Mouse (Mus musculus): Measurements from ENCODE around the gene Olfr902. TPM values are rescaled to one million over a fixed set of nuclear protein-coding genes. Genes with fewer than 3 reads are reported as not detected.

The Olfr902 gene
- polyA plus RNA-seq, 1 experiment from 2014 or later, result not detected

GRCm38 (mm10) chr9:38486785-38487184 lies 39.3 kb downstream of the Olfr902 start, which contains the start of gene Olfr906:
Gene Olfr906 (plus strand): TSS chr9:38487085.
- no peak within 1 kb of the TSS for H3K4me2 ChIP-seq (ENCODE audit: low read depth, low read length, severe bottlenecking)
- H3K9ac ChIP-seq (ENCODE audit: low read length), result no peak within 1 kb of the TSS
- ATAC-seq (replicated peaks; ENCODE audit: low FRiP score), result no peak
- 84% methylated on average over 3 of the region's 3 CpGs for WGBS
- no peaks in the 10 kb centered on the region for H3K27me3 ChIP-seq (ENCODE audit: control insufficient read depth, insufficient read depth, low read length)
- no peak within 1 kb of the TSS for H3K27ac ChIP-seq (ENCODE audit: low read depth, low read length)
- H3K4me1 ChIP-seq (replicated peaks; ENCODE audit: control insufficient read depth, insufficient read depth, low read length), result no peaks in the 10 kb centered on the region
- DNase-seq (ENCODE audit: low spot score), result no peak
- H3K36me3 ChIP-seq (ENCODE audit: control insufficient read depth, insufficient read depth, low read length), result no peaks in the 10 kb centered on the region
- H3K4me3 ChIP-seq (ENCODE audit: low read depth, low read length), result no peak within 1 kb of the TSS
- no peaks in the 10 kb centered on the region for H3K9me3 ChIP-seq (ENCODE audit: control insufficient read depth, low read length)

GRCm38 (mm10) chr9:38495501-38495900 lies 48.0 kb downstream of the Olfr902 start, which contains the start of gene Olfr907:
Gene Olfr907 (plus strand): TSS chr9:38495801.
- Histone ChIP-seq H3K4me2 (ENCODE audit: low read depth, low read length, severe bottlenecking) (no peak within 1 kb of the TSS), H3K4me1 (replicated peaks; ENCODE audit: control insufficient read depth, insufficient read depth, low read length) (no peaks in the 10 kb centered on the region), H3K4me3 (ENCODE audit: low read depth, low read length) (no peak within 1 kb of the TSS), H3K9me3 (ENCODE audit: control insufficient read depth, low read length) (no peaks in the 10 kb centered on the region), H3K9ac (ENCODE audit: low read length) (no peak within 1 kb of the TSS), H3K27ac (ENCODE audit: low read depth, low read length) (no peak within 1 kb of the TSS), H3K27me3 (ENCODE audit: control insufficient read depth, insufficient read depth, low read length) (no peaks in the 10 kb centered on the region), H3K36me3 (ENCODE audit: control insufficient read depth, insufficient read depth, low read length) (no peaks in the 10 kb centered on the region)
- 86% methylated on average over 2 of the region's 2 CpGs for WGBS
- DNase-seq (ENCODE audit: low spot score) (no peak), ATAC-seq (replicated peaks; ENCODE audit: low FRiP score) (no peak)

Other genes with a start within 250 kb of the Olfr902 start
- gene Olfr893, start 239.3 kb upstream of the Olfr902 start, polyA plus RNA-seq (2014; fragmentation: Nextera tagmentation; extraction: Ambion mirVana), result not detected in 2 replicates
- gene Olfr894, start 229.6 kb upstream of the Olfr902 start, polyA plus RNA-seq (2014; fragmentation: Nextera tagmentation; extraction: Ambion mirVana), result not detected in 2 replicates
- gene Olfr143, start 194.9 kb upstream of the Olfr902 start, polyA plus RNA-seq (2014; fragmentation: Nextera tagmentation; extraction: Ambion mirVana), result not detected in 2 replicates
- not detected in 2 replicates for gene Olfr895, start 179.8 kb upstream of the Olfr902 start, polyA plus RNA-seq (2014; fragmentation: Nextera tagmentation; extraction: Ambion mirVana)
- gene Olfr896-ps1, start 156.5 kb upstream of the Olfr902 start, polyA plus RNA-seq (2014; fragmentation: Nextera tagmentation; extraction: Ambion mirVana), result not detected in 2 replicates
- gene Olfr25, start 118.6 kb upstream of the Olfr902 start, polyA plus RNA-seq (2014; fragmentation: Nextera tagmentation; extraction: Ambion mirVana), result not detected in 2 replicates
- not detected in 2 replicates for gene Olfr898, start 99.2 kb upstream of the Olfr902 start, polyA plus RNA-seq (2014; fragmentation: Nextera tagmentation; extraction: Ambion mirVana)
- gene Olfr250, start 80.8 kb upstream of the Olfr902 start, polyA plus RNA-seq (2014; fragmentation: Nextera tagmentation; extraction: Ambion mirVana), result not detected in 2 replicates
- gene Olfr251, start 70.6 kb upstream of the Olfr902 start, polyA plus RNA-seq (2014; fragmentation: Nextera tagmentation; extraction: Ambion mirVana), result not detected in 2 replicates
- gene Olfr147, start 46.0 kb upstream of the Olfr902 start, polyA plus RNA-seq (2014; fragmentation: Nextera tagmentation; extraction: Ambion mirVana), result not detected in 2 replicates
- not detected in 2 replicates for gene Olfr901, start 18.2 kb upstream of the Olfr902 start, polyA plus RNA-seq (2014; fragmentation: Nextera tagmentation; extraction: Ambion mirVana)
- gene Olfr904, start 15.5 kb downstream of the Olfr902 start, polyA plus RNA-seq (2014; fragmentation: Nextera tagmentation; extraction: Ambion mirVana), result not detected in 2 replicates
- gene Olfr905, start 23.5 kb downstream of the Olfr902 start, polyA plus RNA-seq (2014; fragmentation: Nextera tagmentation; extraction: Ambion mirVana), result not detected in 2 replicates
- not detected in 2 replicates for gene Olfr906, start 39.4 kb downstream of the Olfr902 start, polyA plus RNA-seq (2014; fragmentation: Nextera tagmentation; extraction: Ambion mirVana)
- gene Olfr907, start 48.1 kb downstream of the Olfr902 start, polyA plus RNA-seq (2014; fragmentation: Nextera tagmentation; extraction: Ambion mirVana), result not detected in 2 replicates
- gene Olfr911-ps1, start 73.9 kb downstream of the Olfr902 start, polyA plus RNA-seq (2014; fragmentation: Nextera tagmentation; extraction: Ambion mirVana), result not detected in 2 replicates
- gene Olfr910, start 90.2 kb downstream of the Olfr902 start, polyA plus RNA-seq (2014; fragmentation: Nextera tagmentation; extraction: Ambion mirVana), result not detected in 2 replicates
- not detected in 2 replicates for gene Olfr912, start 132.5 kb downstream of the Olfr902 start, polyA plus RNA-seq (2014; fragmentation: Nextera tagmentation; extraction: Ambion mirVana)
- gene Olfr913, start 145.1 kb downstream of the Olfr902 start, polyA plus RNA-seq (2014; fragmentation: Nextera tagmentation; extraction: Ambion mirVana), result not detected in 2 replicates
- gene Olfr914, start 157.4 kb downstream of the Olfr902 start, polyA plus RNA-seq (2014; fragmentation: Nextera tagmentation; extraction: Ambion mirVana), result not detected in 2 replicates
- gene Olfr916, start 212.2 kb downstream of the Olfr902 start, polyA plus RNA-seq (2014; fragmentation: Nextera tagmentation; extraction: Ambion mirVana), result not detected in 2 replicates
- not detected in 2 replicates for gene Olfr917, start 218.2 kb downstream of the Olfr902 start, polyA plus RNA-seq (2014; fragmentation: Nextera tagmentation; extraction: Ambion mirVana)
- gene Olfr918, start 226.9 kb downstream of the Olfr902 start, polyA plus RNA-seq (2014; fragmentation: Nextera tagmentation; extraction: Ambion mirVana), result not detected in 2 replicates